Mouse (Mus musculus) midbrain, embryonic 10.5 days (tissue): ENCODE measurements around the gene Gcgr. TPM values are rescaled to one million over a fixed set of nuclear protein-coding genes. Genes with fewer than 3 reads are reported as not detected.
"Not testable (repeated sequence)": the region's sequence is repeated elsewhere in the genome, so short reads cannot be mapped to it uniquely, and the experiment has no call there.

Experiments used
- DNase-seq: peaks from one replicate; pipeline ENCODE4 v3.0.0-alpha.2; 2017; ENCODE audit warnings: low spot score
- H3K27ac ChIP-seq: fragments of 300-500 bp; sonication (generic); replicated peaks from 2 replicates; pipeline ENCODE4 v1.5.1; 2016; ENCODE audit warnings: mild to moderate bottlenecking
- H3K27me3 ChIP-seq: fragments of 300-500 bp; sonication (generic); 2 replicates; pipeline ENCODE4 v1.6.1; 2016; ENCODE audit warnings: low read depth, mild to moderate bottlenecking; ENCODE audit not compliant: poor library complexity, severe bottlenecking
- H3K36me3 ChIP-seq: fragments of 300-500 bp; sonication (generic); 2 replicates; pipeline ENCODE4 v1.6.1; 2016; ENCODE audit warnings: mild to moderate bottlenecking, moderate library complexity
- H3K4me1 ChIP-seq: fragments of 300-500 bp; sonication (generic); 2 replicates; pipeline ENCODE4 v1.6.1; 2016
- H3K4me3 ChIP-seq: fragments of 300-500 bp; sonication (generic); 2 replicates; pipeline ENCODE4 v1.5.1; 2016; ENCODE audit warnings: mild to moderate bottlenecking, moderate library complexity
- H3K9me3 ChIP-seq: fragments of 300-500 bp; sonication (generic); replicated peaks from 2 replicates; pipeline ENCODE4 v1.6.1; 2016; ENCODE audit warnings: mild to moderate bottlenecking
- WGBS: fragments of 180-500 bp; shearing (Covaris S2); methylation state at CpG from one replicate; pipeline ENCODE4 v1.1.7; 2016; 5-methylcytosine and 5-hydroxymethylcytosine counted together
- polyA plus RNA-seq: library from polyadenylated mRNA; unstranded; fragments of >200 nt; fragmentation: Nextera tagmentation; extraction: Ambion mirVana; gene quantifications from 2 replicates; pipeline ENCODE4 v1.2.1, GENCODE M21; 2016

The Gcgr gene
- polyA plus RNA-seq, 1 experiment from 2014 or later: 0.26 TPM

GRCm38 (mm10) chr11:120548214-120548613, 17.7 kb downstream of the Gcgr start:
- DNase-seq: no peak
- peak overlapping the region; percentile 100 for H3K4me3 ChIP-seq
- H3K27ac ChIP-seq: peak overlapping the region; percentile 96; the same call in 1 of the 2 replicates
- peaks cover 42% of the 10 kb centered on the region for H3K36me3 ChIP-seq
- H3K27me3 ChIP-seq: no peaks in the 10 kb centered on the region
- no peaks in the 10 kb centered on the region for H3K9me3 ChIP-seq
- 88% methylated on average over 3 of the region's 3 CpGs for WGBS
- peaks cover 35% of the 10 kb centered on the region for H3K4me1 ChIP-seq

GRCm38 (mm10) chr11:120548786-120549167, 18.3 kb downstream of the Gcgr start:
- H3K27ac ChIP-seq: peak overlapping the region; percentile 96
- no peaks in the 10 kb centered on the region for H3K9me3 ChIP-seq
- no peak for DNase-seq
- H3K4me3 ChIP-seq: peak overlapping the region; percentile 100
- no peaks in the 10 kb centered on the region for H3K27me3 ChIP-seq
- peaks cover 35% of the 10 kb centered on the region for H3K4me1 ChIP-seq
- peaks cover 36% of the 10 kb centered on the region for H3K36me3 ChIP-seq
- 35% methylated on average over 7 of the region's 7 CpGs for WGBS

- Histone ChIP-seq H3K4me3 (peak within 1 kb of the TSS; percentile 100), H3K27ac (peak within 1 kb of the TSS; percentile 96), H3K9me3 (no peaks in the 10 kb centered on the region), H3K36me3 (peaks cover 30% of the 10 kb centered on the region), H3K27me3 (no peaks in the 10 kb centered on the region), H3K4me1 (peaks cover 35% of the 10 kb centered on the region)
- peak; percentile 89 for DNase-seq
- under 1% methylated on average over 85 of the region's 87 CpGs for WGBS
Observed at GRCm38 (mm10) chr11:120549168-120549945, 18.9 kb downstream of the Gcgr start, which contains the start of gene Mcrip1. Mcrip1 (minus strand) TSS chr11:120549727.

GRCm38 (mm10) chr11:120549986-120550809, 19.7 kb downstream of the Gcgr start:
- Histone ChIP-seq H3K4me1 (peaks cover 35% of the 10 kb centered on the region), H3K36me3 (peaks cover 22% of the 10 kb centered on the region), H3K27me3 (no peaks in the 10 kb centered on the region), H3K27ac (peak overlapping the region; percentile 96), H3K9me3 (no peaks in the 10 kb centered on the region), H3K4me3 (peak overlapping the region; percentile 100)
- 81% methylated on average over 11 of the region's 11 CpGs for WGBS
- DNase-seq: no peak

- 95% methylated on average over 28 of the region's 28 CpGs for WGBS
- no peaks in the 10 kb centered on the region for H3K27me3 ChIP-seq
- H3K36me3 ChIP-seq: peaks cover 15% of the 10 kb centered on the region
- peaks cover 35% of the 10 kb centered on the region for H3K4me1 ChIP-seq
- DNase-seq: no peak
- H3K9me3 ChIP-seq: no peaks in the 10 kb centered on the region
- peak within 1 kb of the TSS; percentile 100 for H3K4me3 ChIP-seq
- H3K27ac ChIP-seq: peak within 1 kb of the TSS; percentile 96
Observed at GRCm38 (mm10) chr11:120550810-120551440, 20.4 kb downstream of the Gcgr start, which contains the start of gene Ppp1r27. Ppp1r27 (minus strand) TSS chr11:120551132.

GRCm38 (mm10) chr11:120552736-120553135, 22.2 kb downstream of the Gcgr start:
- H3K9me3 ChIP-seq: 0 out of 2 replicates have a peak, but pooled peaks cover 11% of the 10 kb centered on the region
- no peaks in the 10 kb centered on the region for H3K27me3 ChIP-seq
- 81% methylated on average over 5 of the region's 5 CpGs for WGBS
- peaks cover 31% of the 10 kb centered on the region for H3K4me1 ChIP-seq
- no peak for DNase-seq
- no peak overlapping the region for H3K4me3 ChIP-seq
- H3K27ac ChIP-seq: no peak overlapping the region
- 0 out of 2 replicates have a peak, but pooled peaks cover 2% of the 10 kb centered on the region for H3K36me3 ChIP-seq

GRCm38 (mm10) chr11:120554834-120555233, 24.3 kb downstream of the Gcgr start:
- WGBS: 82% methylated on average over 7 of the region's 7 CpGs

GRCm38 (mm10) chr11:120555260-120555659, 24.8 kb downstream of the Gcgr start:
- peaks cover 22% of the 10 kb centered on the region for H3K36me3 ChIP-seq
- no peaks in the 10 kb centered on the region for H3K27me3 ChIP-seq
- no peak overlapping the region for H3K27ac ChIP-seq
- peaks cover 7% of the 10 kb centered on the region for H3K4me1 ChIP-seq
- no peak for DNase-seq
- peaks cover 13% of the 10 kb centered on the region; the same call in 1 of the 2 replicates for H3K9me3 ChIP-seq
- WGBS: 92% methylated on average over 2 of the region's 2 CpGs
- H3K4me3 ChIP-seq: no peak overlapping the region

More at GRCm38 (mm10) chr11:120554834-120555233, 24.3 kb downstream of the Gcgr start:
- Histone ChIP-seq H3K9me3 (0 out of 2 replicates have a peak, but pooled peaks cover 13% of the 10 kb centered on the region), H3K4me1 (peaks cover 11% of the 10 kb centered on the region), H3K4me3 (no peak overlapping the region), H3K36me3 (peaks cover 18% of the 10 kb centered on the region), H3K27me3 (no peaks in the 10 kb centered on the region), H3K27ac (no peak overlapping the region)
- DNase-seq: no peak

- H3K4me1 ChIP-seq, H3K27me3 ChIP-seq, DNase-seq, H3K27ac ChIP-seq, H3K4me3 ChIP-seq: not testable (repeated sequence)
- 88% methylated on average over 6 of the region's 6 CpGs for WGBS
- peaks cover 13% of the 10 kb centered on the region; the same call in 1 of the 2 replicates for H3K9me3 ChIP-seq
- H3K36me3 ChIP-seq: peaks cover 58% of the 10 kb centered on the region
Observed at GRCm38 (mm10) chr11:120558843-120559242, 28.3 kb downstream of the Gcgr start.

GRCm38 (mm10) chr11:120560952-120561728, 30.6 kb downstream of the Gcgr start:
- Histone ChIP-seq H3K9me3 (peaks cover 13% of the 10 kb centered on the region; the same call in 1 of the 2 replicates), H3K4me3 (no peak overlapping the region), H3K4me1 (no peaks in the 10 kb centered on the region), H3K27me3 (no peaks in the 10 kb centered on the region), H3K27ac (no peak overlapping the region), H3K36me3 (peaks cover 81% of the 10 kb centered on the region)
- WGBS: 93% methylated on average over 13 of the region's 13 CpGs
- no peak for DNase-seq

- H3K4me1 ChIP-seq: no peaks in the 10 kb centered on the region
- DNase-seq: no peak
- H3K27me3 ChIP-seq: no peaks in the 10 kb centered on the region
- H3K27ac ChIP-seq: no peak overlapping the region
- H3K36me3 ChIP-seq: peaks cover 95% of the 10 kb centered on the region
- H3K4me3 ChIP-seq: no peak overlapping the region
- H3K9me3 ChIP-seq: no peaks in the 10 kb centered on the region; the same call in 1 of the 2 replicates
- WGBS: 95% methylated on average over 13 of the region's 13 CpGs
Observed at GRCm38 (mm10) chr11:120562949-120563348, 32.5 kb downstream of the Gcgr start.
